Mouse (Mus musculus) layer of hippocampus, adult 18-20 months (tissue): ENCODE results near the gene Mnd1. TPM values are rescaled to one million over a fixed set of nuclear protein-coding genes. Genes with fewer than 3 reads are reported as not detected.

Experiments used
- DNase-seq, 2 experiments: peaks; one replicate each; pipeline ENCODE4 v3.0.0; 2022; ENCODE audit warnings: low spot score in 2 of 2
- total RNA-seq, 2 experiments: library from RNA; stranded (reverse); gene quantifications; 2 replicates each; pipeline ENCODE4 v1.2.3; 2021

The Mnd1 gene
- total RNA-seq, 2 experiments from 2014 or later, result 0.99 to 1.7 TPM

DNA sequence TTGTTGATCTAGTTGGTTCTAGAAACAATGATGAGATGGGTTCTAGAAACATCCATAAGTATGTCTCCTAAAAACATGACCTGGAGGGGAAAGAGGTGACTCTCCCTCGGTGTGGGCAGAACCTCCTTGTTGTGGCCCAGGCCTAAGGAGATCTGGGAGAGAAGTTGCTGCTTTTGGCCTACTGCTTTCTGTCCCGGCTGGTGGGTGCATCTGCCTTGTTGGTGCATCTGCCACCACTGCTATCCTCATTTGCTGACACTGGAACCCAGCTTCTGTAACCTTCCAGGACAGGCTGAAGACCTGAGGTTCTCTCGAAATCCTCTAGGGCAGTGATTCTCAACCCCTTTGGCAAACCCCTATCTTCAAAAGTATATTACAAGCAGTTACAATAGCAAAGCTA, 9.8 kb upstream of the Mnd1 start:
- DNase-seq, result no peak

DNA sequence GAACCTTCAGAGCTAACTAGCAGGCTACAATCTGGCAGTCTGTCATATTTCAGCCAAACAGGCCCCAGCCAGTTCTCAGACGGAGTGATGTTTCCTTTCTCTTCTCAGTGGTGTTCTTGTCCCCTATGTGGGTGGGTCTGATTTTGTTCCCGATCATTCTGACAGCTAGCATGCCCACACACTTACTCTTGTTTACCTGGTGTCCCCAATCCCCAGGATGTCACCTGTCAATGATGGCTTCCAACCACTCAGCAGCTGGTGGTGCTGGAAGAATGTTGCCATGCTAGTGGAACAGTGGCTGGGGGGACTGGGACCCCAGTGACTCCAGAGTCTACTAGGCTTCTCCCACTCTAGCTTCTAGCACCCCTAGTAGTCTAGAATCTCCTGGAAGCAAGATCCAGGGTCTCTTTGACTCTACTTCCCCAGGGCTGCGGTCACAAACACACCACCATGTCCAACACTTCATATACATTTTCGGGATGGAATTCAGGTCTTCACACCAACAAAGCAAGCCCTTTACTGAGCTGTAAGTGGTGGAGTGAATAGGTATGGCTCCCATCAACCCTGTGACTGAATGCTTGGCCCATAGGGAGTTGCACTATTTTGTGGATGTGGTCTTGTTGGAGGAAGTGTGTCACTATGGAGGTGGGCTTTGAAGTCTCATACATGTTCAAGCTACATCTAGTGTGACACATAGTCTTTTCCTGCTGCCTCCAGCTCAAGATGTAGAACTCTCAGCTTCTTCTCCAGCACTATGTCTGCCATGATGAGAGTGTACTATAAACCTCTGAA, 2.2 kb upstream of the Mnd1 start:
- DNase-seq, result no peak

DNA sequence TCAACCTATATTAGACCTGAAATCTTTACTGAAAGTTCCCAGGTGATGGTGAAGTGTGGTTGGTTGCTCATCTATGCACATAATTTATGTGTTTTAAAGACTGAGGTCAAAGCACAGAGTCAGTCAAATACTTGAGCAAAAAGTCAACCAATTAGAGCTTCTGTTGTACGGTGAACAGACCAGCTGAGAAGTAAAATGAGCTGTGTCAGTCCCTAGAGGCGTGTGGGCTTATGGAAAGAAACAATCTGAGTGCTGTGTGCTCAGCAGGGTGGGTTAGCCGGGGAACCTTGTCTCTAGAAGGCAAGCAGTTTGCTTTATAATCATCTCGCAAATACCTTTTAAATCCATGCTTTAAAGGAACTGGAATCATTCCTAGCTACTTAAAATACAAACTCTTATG, 1.4 kb upstream of the Mnd1 start:
- no peak for DNase-seq

DNA sequence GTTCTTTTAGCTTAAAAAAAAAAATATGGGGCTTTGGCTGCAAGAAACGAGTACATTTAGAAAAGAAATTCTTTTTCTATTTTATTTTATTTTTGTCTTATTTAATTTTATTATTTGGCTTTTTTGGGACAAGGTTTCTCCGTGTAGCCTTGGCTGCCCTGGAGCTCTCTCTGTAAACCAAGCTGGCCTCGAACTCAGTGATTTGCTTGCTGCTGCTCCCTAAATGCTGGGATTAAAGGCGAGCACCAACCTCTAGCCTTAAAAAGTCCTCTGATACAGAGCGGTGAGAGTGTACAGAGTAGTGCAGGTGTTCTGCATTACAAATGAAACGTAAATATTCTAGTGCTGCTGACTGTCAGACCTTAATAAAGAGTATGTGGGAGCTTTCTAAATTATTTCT, 519 bp upstream of the Mnd1 start:
- DNase-seq, result no peak

DNA sequence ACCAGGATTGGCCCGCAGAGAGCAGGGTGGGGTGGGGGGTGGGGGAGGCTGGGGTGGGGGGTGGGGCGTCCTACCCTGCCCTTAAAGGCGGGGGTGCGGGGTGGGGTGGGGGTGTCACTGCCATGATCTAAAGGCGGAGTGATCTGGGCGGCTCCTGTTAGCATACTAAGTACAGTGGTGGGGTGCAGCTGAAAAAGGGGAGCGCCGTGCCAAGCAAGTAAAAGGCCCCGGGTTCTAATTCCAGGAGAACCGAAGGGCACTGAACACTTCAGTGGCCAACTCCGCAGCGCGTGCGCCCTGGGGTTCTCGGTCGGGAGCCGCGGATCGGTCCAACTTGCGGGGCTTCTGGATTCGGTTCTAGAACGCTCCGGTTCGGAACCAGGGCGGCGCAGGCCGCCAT, 440 bp downstream of the Mnd1 start:
- no peak for DNase-seq

DNA sequence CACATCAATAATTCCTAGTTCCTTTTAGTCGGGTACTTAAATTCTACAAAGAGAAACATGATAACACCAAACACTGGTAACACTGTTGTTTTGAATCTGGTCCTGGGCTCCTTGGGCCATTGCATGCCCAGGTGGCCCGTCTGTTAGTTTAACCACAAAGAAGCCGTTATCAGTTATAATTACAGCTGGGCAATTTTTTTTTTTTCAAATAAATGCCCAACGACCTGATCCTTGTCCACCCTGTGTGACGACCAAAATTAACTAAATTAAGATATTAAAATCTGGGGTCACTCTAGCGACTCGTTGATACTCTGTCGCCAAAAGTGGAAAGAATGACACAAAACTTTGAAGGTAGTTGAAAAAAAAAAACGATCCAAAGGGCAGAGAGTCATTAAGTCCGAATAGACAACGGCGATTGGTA, 855 bp downstream of the Mnd1 start:
- DNase-seq, result no peak

DNA sequence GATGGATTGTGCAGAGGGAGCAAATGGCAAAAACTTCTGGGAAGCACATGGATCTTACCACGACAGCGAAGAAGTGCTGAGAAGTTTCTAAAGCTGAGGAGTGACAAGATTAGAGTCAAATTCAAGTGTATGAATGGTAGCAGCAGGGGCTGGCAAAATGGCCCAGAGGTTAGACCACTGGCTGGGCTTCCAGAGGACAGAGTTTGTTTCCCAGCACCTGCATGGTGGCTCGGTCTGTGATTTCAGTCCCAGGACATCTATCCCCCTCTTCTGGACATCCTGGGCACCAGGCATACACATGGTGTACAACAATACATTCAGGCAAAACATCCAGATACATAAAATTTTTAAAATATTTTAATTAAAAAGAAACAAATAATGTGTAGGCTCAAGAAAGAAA, 5.8 kb downstream of the Mnd1 start:
- DNase-seq, result no peak

DNA sequence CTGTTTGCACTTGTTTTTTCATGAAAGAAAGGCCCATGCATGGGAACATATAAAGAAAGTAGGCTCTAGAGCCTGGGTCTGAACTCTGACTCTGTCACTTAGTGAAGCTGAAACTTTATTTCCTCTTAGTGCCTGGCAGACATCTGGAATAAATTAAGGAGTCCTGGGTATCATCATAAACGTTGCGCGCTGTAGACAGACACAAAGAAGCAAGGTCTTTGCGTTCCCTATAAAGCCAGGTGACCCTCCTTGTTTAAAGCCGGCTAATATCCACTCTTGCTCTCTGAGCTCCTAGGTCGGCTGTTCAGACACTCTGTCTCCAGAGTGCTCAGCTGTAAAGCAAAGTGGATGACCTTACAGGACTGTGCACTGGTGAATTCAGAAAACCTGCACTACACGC, 14.6 kb downstream of the Mnd1 start:
- DNase-seq, result no peak

DNA sequence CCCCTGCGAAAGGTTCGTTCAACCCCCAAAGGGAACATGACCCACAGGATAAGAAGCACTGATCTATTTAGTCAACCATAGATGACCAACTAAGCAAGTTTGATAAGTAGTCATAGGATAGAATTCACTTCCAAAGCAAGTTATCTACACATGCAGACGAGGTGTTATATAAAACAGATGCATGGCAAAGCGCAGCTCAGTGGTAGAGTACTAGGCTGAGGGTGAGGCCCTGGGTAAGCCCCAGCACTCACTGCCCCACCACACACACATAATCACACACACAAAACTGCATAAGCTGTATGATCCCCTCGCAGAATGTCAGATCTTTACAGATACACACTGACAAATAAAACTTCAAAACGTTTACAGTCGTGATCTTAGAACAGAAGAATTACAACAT, 19.1 kb downstream of the Mnd1 start:
- DNase-seq, result no peak

DNA sequence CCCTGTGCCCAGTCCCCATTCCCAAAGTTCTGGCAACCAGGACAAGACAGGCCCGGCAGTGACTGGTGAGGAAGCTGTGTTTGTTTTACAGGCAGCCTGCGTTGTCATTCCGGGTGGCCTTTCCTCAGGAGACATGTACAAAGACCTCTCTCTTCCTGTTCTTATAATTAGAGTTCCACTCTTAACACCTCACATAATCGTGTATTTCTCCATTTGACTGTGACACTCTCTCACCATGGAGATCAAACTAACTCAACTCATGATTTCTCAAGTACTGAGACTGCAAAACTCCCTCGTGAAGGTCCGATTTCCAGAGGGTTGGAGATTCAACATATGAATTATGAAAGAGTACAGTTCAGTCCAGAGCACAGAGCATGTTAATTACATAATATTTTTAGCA, 19.7 kb downstream of the Mnd1 start:
- no peak for DNase-seq

DNA sequence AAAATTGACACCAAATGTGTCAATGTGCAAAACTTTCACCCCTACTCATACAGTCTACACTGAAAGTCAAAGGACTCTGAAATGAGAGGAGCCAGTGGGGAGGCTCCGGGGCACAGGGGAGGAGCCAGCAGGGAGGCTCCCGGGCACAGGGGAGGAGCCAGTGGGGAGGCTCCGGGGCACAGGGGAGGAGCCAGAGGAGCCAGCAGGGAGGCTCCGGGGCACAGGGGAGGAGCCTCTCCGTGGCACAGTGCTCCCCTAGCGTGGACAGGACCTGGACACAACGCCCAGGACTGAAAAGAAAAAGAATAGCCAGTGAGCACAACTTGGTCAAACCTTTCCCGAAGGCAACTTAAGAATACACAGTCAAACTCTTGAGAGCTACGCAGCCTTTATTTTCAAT, 20.2 kb downstream of the Mnd1 start:
- no peak for DNase-seq

DNA sequence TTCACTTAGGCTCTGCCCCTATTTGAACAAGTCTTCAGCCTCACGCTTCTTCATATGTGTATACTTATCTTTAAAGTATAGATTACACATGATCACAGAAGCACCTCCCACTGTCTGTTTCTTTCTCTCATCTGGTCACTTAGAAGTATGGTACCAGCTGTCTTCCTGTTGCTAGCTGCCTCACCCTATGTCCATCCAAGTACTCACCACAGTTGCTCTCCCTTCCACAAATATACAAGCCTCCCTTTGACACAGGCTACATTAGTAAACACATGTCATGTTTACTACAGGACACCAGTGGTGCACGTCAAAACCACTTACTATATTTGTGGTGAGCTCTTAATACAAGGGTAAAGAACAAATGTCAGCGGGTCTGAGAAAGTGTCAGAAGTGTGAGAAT, 24.2 kb downstream of the Mnd1 start:
- no peak for DNase-seq

DNA sequence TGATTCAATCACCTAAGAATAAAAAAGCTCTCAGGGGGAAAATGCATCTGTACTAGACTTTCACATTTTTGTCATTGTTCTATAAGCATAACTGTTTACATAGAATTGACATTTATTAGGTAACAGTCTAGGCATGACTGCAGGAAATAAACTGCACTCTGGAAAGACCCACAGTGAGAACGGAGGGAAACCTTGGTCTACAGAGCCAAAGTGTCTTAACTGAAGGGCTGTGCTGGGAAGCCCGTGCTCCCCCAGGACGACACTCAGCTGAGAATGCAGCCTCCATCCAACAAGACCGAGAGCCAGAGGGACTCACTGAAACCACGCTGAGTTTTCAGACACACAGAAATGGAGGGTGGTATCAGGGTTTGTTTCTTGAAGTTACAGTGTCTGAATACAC, 24.8 kb downstream of the Mnd1 start:
- DNase-seq, result no peak

DNA sequence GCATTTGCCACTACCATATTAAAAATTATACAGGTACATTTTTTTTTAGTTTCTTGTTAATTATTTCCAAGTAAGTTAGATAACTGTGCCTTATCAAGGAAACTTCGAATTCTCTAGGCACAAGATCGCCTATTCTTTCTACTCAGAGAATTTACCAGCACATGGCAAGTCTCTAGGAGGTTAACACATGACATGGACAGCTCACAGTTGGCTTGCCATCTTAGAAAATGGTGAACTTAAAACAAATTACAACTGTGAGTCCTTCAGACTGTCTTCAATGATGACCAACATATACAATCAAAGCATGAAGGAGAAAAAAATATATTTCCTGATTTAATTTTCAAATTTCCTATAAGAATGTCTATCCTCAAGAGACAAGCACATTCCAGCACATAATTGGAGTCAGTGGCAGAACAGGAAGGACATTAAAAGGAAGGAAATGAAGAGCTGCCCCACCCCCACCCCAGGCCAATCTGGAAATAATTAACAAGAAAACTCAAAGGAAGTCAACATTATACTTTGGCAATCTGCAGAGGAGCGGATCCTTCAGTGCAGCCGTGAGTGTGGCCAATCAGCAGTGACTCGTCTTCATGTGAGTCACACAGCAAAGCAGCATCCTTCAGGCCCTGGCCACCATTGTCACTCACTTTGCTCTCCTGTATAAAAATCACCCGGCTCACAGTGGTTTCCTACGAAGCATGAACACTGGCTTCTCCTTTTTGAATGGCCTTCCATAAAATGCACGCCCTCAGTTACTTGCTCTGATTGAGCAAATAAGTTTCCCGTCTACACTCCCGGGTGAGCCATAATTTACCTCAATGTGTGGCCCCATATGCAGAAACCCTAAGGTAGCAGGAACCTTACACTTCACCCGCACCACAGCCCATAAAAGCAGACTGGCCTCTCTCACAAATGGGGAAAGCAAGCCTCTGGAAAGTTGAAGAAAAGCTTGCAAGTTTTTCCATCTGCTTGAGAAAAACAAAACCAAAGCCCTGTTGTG, 26.4 kb downstream of the Mnd1 start:
- DNase-seq, result no peak

DNA sequence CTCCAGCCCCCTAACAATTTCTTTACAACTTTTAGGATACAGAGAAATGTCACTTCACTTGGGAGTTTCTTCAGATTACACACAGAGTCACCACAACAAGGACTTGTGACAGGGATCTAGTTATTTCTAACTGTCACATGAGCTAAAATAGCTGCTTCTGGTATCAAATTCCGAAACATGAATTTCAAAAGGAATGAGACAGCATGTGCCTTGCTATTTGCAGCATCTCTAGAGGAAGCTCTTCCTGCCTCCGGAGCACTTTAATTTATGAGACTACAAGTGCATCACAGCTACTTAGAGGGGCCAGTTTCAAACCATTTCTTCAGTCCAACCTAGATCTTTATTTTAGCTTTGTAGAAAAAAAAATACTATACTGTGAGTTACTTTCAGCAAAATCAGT, 28.2 kb downstream of the Mnd1 start:
- peak in 1 of 2 experiments; percentile 11 for DNase-seq

DNA sequence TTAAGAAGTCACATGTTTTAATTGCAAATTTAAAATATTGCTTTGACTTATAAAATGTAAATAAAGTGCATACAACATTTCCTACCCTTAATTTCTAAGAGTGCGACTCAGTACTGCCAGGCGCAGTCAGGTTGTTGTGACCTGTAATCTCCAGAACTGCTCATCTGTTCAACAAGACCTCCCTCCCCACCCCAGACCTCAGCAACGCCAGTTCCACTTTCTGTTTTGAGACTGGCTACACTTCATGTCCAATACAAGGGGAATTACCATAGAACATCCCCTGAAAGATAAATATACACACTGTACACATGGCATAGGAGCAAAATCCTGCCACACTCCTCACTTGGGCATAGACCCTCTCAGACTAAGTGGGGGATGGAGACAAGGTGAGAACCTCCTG, 28.9 kb downstream of the Mnd1 start:
- DNase-seq, result no peak

DNA sequence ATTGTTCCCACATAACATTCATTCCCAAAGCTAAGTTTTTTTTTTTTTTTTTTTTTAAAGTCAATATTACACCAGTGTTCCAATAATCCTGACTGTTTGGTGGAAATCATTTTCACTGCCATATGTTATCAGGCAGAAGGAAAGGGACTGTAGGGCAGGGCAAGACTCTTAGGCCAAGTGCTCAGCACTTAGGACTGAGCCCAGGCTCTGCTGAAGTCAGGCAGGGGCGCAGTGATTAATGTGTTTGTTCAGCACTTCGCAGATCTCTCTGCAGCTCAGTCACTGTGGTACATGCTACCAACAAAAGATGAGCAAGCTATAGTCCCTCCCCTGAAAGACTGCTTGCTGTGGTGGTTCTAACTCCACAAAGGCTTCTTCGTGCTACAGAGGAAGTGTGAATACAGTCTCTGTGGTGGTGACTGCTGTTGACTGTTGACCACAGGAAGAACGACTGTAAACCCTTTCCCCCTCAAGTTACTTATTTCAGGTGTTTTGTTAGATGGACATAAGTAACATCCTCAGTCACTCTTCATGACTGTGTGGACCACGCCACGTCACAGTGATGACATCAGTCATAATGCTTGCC, 29.8 kb downstream of the Mnd1 start:
- DNase-seq, result no peak

DNA sequence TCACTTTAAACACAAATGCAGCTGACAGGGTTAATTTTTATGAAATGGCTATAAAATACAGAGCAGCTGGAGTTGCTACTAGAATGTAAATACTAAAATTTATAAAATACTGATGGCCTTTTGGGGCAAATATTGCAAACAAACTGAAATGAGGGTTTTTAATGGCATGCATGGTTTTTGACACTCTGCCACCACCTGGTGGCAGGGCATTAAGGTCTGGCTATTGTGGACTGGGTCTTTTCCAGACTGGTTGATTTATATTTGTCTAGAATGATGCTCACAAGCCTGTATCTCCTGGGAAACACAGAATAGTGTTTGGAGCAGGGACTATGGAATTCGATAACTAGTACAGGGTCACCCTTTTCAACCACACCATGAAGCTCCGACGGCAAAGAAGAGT, 32.1 kb downstream of the Mnd1 start:
- DNase-seq, result peak in 1 of 2 experiments; percentile 41

DNA sequence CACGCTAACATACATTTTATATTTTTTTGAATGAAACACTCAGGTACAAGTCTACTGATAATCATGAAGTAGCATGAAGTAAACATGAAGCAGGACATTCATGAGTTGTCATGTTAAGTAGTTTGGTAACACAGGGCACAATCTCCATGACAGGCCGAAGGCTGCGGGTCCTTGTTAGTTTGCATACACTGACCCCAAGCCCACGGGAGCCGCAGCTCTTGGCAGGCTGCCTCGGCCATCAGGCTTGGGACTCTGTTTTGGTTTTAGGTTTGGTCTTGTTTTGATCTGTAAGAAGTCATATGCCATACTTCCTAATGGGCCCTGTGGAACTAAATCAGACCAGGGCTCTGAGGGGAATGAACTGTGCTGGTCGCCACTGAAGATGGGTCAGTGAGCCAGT, 36.9 kb downstream of the Mnd1 start:
- no peak for DNase-seq

DNA sequence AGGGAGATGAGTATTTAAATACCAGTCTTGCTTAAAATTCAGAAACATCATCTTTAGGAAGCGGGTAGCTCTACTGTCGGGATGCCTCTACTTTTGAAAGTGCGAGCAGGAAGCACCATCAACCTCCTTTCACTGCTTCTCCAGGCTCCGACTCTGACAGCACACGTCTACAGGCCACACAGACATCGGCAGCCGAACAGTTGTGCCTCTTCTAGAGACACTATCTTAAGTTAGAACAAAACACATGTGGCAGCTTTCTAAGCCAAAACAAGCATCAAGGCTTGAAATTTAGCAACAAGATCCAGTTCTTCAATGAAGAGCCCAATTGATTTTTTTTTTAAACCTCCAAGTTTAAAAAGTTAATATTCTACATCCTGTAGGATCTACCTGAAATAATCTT, 37.4 kb downstream of the Mnd1 start:
- no peak for DNase-seq

DNA sequence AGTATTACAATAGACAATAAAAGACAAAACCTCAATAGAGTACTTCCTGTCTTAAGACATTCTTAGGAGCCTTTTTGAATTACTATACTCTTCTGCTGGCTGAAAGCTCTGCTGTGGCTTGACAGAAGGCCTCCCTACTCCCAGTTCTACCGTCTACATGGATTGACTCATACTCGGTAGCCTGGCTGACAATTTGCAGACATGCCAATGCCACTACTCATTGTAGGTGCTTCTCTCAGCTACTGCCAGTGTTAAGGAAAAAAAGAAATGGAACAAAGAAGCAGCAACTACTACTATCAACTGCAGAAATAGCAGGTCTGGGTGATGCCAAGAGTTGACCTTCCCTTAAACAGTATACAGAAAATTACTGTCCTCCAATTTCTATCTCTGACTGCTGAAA, 47.0 kb downstream of the Mnd1 start:
- no peak for DNase-seq

DNA sequence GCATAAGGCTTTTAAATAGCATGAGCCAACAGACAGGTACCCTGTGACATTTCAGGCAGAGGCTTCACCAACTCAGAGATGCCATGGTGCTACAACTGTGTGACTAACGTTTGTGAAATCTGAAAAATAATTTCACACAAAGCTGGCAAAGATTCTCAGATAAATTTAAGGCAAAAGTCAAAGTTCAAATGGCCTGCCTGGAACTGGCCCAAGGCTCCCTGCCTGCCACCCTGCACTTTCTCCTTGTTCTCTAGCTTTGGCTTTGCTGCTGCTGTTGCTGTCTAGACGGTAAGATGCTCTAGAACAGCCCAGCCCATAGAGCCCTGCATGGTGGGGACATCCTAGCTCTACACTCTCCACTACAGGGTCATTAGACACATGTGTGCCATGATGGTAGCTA, 49.5 kb downstream of the Mnd1 start:
- DNase-seq, result no peak
